Mouse (Mus musculus): ENCODE data around the gene Lsm4. TPM values are rescaled to one million over a fixed set of nuclear protein-coding genes. Genes with fewer than 3 reads are reported as not detected.

Gene Lsm4
- total and polyA plus RNA-seq, 2 experiments from 2014 or later, result 202 to 438 TPM

GRCm38 (mm10) chr8:70689892-70690390 is 16.9 kb downstream of the Lsm4 start:
- TF ChIP-seq CTCF (IDR thresholded peaks at IDR 0.05; ENCODE audit: low read depth) (no peak), EP300 (IDR thresholded peaks at IDR 0.05; ENCODE audit: low read depth) (no peak)
- no peaks in the 10 kb centered on the region for H3K9me3 ChIP-seq (replicated peaks; ENCODE audit: control insufficient read depth, low read length)
- no peak overlapping the region for H3K4me2 ChIP-seq (ENCODE audit: low read depth, low read length)
- H3K4me3 ChIP-seq (ENCODE audit: low read depth, low read length), result no peak overlapping the region
- no peaks in the 10 kb centered on the region for H3K36me3 ChIP-seq (replicated peaks; ENCODE audit: control insufficient read depth, insufficient read depth, low read length)
- H3K27ac ChIP-seq (ENCODE audit: low read depth), result no peak overlapping the region
- 61% methylated on average over 5 of the region's 5 CpGs for WGBS
- no peaks in the 10 kb centered on the region for H3K27me3 ChIP-seq (ENCODE audit: control insufficient read depth, insufficient read depth, low read length)
- peaks cover 14% of the 10 kb centered on the region for H3K4me1 ChIP-seq (ENCODE audit: control insufficient read depth, insufficient read depth)
- ATAC-seq (ENCODE audit: insufficient read depth, low read depth), result no peak; the same call in 1 of the 2 replicates
- DNase-seq (ENCODE audit: low spot score), result no peak
- H3K9ac ChIP-seq (replicated peaks; ENCODE audit: low read depth, low read length), result 0 out of 2 replicates have a peak overlapping the region, but pooled peaks have one; percentile 20

GRCm38 (mm10) chr8:70691230-70691629 is 18.2 kb downstream of the Lsm4 start:
- Histone ChIP-seq H3K9me3 (replicated peaks; ENCODE audit: control insufficient read depth, low read length) (no peaks in the 10 kb centered on the region), H3K9ac (replicated peaks; ENCODE audit: low read depth, low read length) (no peak overlapping the region), H3K4me2 (ENCODE audit: low read depth, low read length) (0 out of 2 replicates have a peak overlapping the region, but pooled peaks have one; percentile 55), H3K27ac (ENCODE audit: low read depth) (no peak overlapping the region), H3K36me3 (replicated peaks; ENCODE audit: control insufficient read depth, insufficient read depth, low read length) (no peaks in the 10 kb centered on the region), H3K27me3 (ENCODE audit: control insufficient read depth, insufficient read depth, low read length) (no peaks in the 10 kb centered on the region), H3K4me1 (ENCODE audit: control insufficient read depth, insufficient read depth) (peaks cover 24% of the 10 kb centered on the region), H3K4me3 (ENCODE audit: low read depth, low read length) (no peak overlapping the region)
- no peak for DNase-seq (ENCODE audit: low spot score)
- no peak for ATAC-seq (ENCODE audit: insufficient read depth, low read depth)
- 84% methylated on average over 4 of the region's 4 CpGs for WGBS
- no peak for TF ChIP-seq CTCF (IDR thresholded peaks at IDR 0.05; ENCODE audit: low read depth)
- no peak for TF ChIP-seq EP300 (IDR thresholded peaks at IDR 0.05; ENCODE audit: low read depth)

GRCm38 (mm10) chr8:70691727-70692231 is 18.7 kb downstream of the Lsm4 start:
- ATAC-seq (ENCODE audit: insufficient read depth, low read depth), result no peak
- TF ChIP-seq EP300 (IDR thresholded peaks at IDR 0.05; ENCODE audit: low read depth), result no peak
- TF ChIP-seq CTCF (IDR thresholded peaks at IDR 0.05; ENCODE audit: low read depth), result no peak
- Histone ChIP-seq H3K9me3 (replicated peaks; ENCODE audit: control insufficient read depth, low read length) (no peaks in the 10 kb centered on the region), H3K4me3 (ENCODE audit: low read depth, low read length) (peak overlapping the region; percentile 22), H3K27ac (ENCODE audit: low read depth) (no peak overlapping the region), H3K4me1 (ENCODE audit: control insufficient read depth, insufficient read depth) (peaks cover 30% of the 10 kb centered on the region), H3K9ac (replicated peaks; ENCODE audit: low read depth, low read length) (peak overlapping the region; percentile 29), H3K36me3 (replicated peaks; ENCODE audit: control insufficient read depth, insufficient read depth, low read length) (no peaks in the 10 kb centered on the region), H3K4me2 (ENCODE audit: low read depth, low read length) (peak overlapping the region; percentile 55), H3K27me3 (ENCODE audit: control insufficient read depth, insufficient read depth, low read length) (no peaks in the 10 kb centered on the region)
- no peak for DNase-seq (ENCODE audit: low spot score)
- WGBS, result 3% methylated on average over 19 of the region's 20 CpGs

GRCm38 (mm10) chr8:70693636-70694035 is 20.6 kb downstream of the Lsm4 start:
- no peak for DNase-seq (ENCODE audit: low spot score)
- no peaks in the 10 kb centered on the region for H3K27me3 ChIP-seq (ENCODE audit: control insufficient read depth, insufficient read depth, low read length)
- ATAC-seq (ENCODE audit: insufficient read depth, low read depth), result no peak
- H3K9ac ChIP-seq (replicated peaks; ENCODE audit: low read depth, low read length), result no peak overlapping the region
- 57% methylated on average over 5 of the region's 5 CpGs for WGBS
- no peaks in the 10 kb centered on the region for H3K9me3 ChIP-seq (replicated peaks; ENCODE audit: control insufficient read depth, low read length)
- H3K4me2 ChIP-seq (ENCODE audit: low read depth, low read length), result no peak overlapping the region
- H3K36me3 ChIP-seq (replicated peaks; ENCODE audit: control insufficient read depth, insufficient read depth, low read length), result no peaks in the 10 kb centered on the region
- H3K27ac ChIP-seq (ENCODE audit: low read depth), result no peak overlapping the region
- TF ChIP-seq CTCF (IDR thresholded peaks at IDR 0.05; ENCODE audit: low read depth) (no peak), EP300 (IDR thresholded peaks at IDR 0.05; ENCODE audit: low read depth) (no peak)
- no peak overlapping the region for H3K4me3 ChIP-seq (ENCODE audit: low read depth, low read length)
- peaks cover 41% of the 10 kb centered on the region for H3K4me1 ChIP-seq (ENCODE audit: control insufficient read depth, insufficient read depth)

GRCm38 (mm10) chr8:70695318-70696018 is 22.4 kb downstream of the Lsm4 start:
- DNase-seq (ENCODE audit: low spot score), result no peak
- Histone ChIP-seq H3K27ac (ENCODE audit: low read depth) (peak overlapping the region; percentile 91), H3K4me2 (ENCODE audit: low read depth, low read length) (0 out of 2 replicates have a peak overlapping the region, but pooled peaks have one; percentile 8), H3K4me3 (ENCODE audit: low read depth, low read length) (no peak overlapping the region), H3K4me1 (ENCODE audit: control insufficient read depth, insufficient read depth) (peaks cover 41% of the 10 kb centered on the region), H3K27me3 (ENCODE audit: control insufficient read depth, insufficient read depth, low read length) (no peaks in the 10 kb centered on the region), H3K9ac (replicated peaks; ENCODE audit: low read depth, low read length) (0 out of 2 replicates have a peak overlapping the region, but pooled peaks have one; percentile 43), H3K9me3 (replicated peaks; ENCODE audit: control insufficient read depth, low read length) (no peaks in the 10 kb centered on the region), H3K36me3 (replicated peaks; ENCODE audit: control insufficient read depth, insufficient read depth, low read length) (no peaks in the 10 kb centered on the region)
- 34% methylated on average over 32 of the region's 32 CpGs for WGBS
- ATAC-seq (ENCODE audit: insufficient read depth, low read depth), result no peak
- TF ChIP-seq CTCF (IDR thresholded peaks at IDR 0.05; ENCODE audit: low read depth), result no peak
- no peak for TF ChIP-seq EP300 (IDR thresholded peaks at IDR 0.05; ENCODE audit: low read depth)
